Mouse (Mus musculus) lung, adult 18-20 months (tissue): ENCODE results near the gene Fbxl19.

ENCODE experiments used
- DNase-seq, 2 experiments: peaks; one replicate each; pipeline ENCODE4 v3.0.0; 2022; ENCODE audit warnings: mixed read lengths in 2 of 2

Gene Fbxl19

GRCm38 (mm10) chr7:127810650-127811049 lies 66.3 kb downstream of the Fbxl19 start:
- DNase-seq: no peak

DNA sequence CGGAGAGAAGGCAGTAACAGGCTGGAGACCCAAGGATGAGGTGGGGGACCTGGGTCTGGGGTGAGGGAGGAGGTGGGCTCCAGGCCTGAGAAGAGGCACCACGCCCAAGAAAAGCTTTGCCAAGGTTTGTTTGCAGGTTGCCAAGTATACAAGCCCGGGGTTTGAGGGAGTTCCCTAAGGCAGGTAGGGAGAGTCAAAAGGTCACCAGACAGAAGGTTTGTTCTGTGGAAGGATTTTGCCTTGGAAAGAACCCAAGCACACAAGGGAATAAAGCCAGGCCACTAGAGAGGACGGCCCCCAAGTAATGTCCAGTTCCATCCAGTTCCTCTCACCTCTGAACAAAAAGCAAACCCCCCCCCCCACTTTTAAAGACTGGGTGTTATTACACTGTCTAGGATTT lies 66.9 kb downstream of the Fbxl19 start:
- DNase-seq: no peak

- no peak for DNase-seq
Measured at GRCm38 (mm10) chr7:127812292-127812691, 67.9 kb downstream of the Fbxl19 start.

DNA sequence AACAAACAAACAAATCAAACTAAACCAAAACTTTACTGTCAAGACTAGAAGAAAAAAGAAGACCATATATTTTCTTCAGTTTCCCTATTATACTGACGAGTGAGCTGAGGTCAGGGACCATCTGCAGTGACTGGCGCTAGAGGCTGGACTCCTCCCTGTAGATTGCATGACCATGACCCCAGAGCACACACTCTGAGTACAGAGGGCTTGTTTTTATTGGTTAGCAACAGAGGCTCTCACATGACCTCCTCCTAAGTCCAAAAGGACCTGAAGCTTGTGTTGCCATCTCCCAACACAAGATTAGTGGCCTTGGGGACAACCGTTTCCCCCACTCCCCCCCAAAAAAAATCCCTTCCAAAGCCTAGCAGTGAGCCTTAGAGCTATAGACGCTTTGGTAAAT lies 69.5 kb downstream of the Fbxl19 start:
- DNase-seq: no peak

GRCm38 (mm10) chr7:127814241-127814921 lies 70.0 kb downstream of the Fbxl19 start:
- peak; percentile 59 to 68 for DNase-seq

DNA sequence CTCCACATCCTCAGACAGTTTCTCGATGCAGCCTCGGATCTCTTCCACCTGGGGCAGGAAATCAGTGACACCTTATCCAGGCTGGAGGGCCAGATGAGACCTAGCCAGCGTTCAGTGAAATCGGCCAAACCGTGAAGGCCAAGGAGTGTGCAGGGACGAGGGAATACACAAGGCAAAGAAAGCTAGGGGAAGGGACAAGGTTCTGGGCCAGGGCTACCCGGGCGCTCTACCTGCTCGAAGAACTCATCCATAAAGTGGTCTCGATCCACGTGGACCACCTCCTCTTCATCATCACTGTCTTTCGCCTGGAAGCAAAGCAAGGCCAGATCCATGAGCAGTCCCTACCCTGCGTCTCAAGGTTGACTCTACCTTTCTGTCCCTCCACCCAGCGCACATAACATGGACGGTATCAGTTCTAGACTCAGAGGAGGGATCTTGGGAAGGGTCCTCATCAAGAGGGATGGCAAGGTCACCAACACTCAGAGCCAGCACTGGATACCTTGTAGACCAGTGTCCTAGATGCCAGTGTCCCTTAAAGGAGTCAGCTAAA lies 70.8 kb downstream of the Fbxl19 start:
- no peak for DNase-seq

GRCm38 (mm10) chr7:127815954-127816821 lies 71.8 kb downstream of the Fbxl19 start:
- DNase-seq: peak; percentile 72

DNA sequence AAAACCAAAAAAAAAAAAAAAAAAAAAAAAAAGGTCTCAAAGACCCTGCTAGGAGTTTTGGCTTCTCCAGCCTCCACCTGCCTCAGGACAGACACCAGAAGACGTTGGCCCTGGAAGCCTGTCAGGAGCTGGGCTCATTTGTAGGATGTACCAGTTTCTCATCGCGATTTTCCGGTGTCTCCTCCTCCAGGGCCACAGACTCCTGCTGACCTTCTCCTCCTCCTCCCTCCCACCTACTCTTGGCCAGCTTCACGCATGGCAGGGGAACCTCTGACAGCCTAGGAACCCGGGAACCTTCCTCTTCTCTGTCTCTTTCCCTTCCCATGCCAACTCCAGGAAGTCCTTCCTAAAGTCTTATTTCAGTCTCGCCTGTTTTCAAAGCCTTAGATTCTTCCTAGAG lies 72.7 kb downstream of the Fbxl19 start:
- DNase-seq: no peak

DNA sequence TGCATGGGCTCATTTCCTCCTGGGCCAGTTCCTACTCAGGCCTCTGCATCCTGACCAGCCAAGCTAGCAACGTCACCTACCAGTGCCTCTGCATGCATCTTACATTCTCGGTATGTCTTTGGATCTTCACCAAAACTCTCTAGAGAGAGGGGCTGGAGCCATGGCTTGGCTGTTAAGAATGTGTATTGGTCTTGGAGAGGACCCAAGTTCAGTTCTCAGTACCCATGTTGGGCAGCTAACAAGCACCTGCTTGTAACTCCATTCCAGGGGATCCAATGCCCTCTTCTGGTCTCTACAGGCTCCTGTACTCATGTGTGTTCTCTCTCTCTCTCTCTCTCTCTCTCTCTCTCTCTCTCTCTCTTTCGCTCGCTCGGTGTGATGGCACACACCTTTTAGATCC lies 73.4 kb downstream of the Fbxl19 start:
- no peak for DNase-seq
